Mouse (Mus musculus) frontal cortex, postnatal 14 days (tissue): ENCODE data around the gene Olfr1189.
"Not testable (repeated sequence)": the region's sequence is repeated elsewhere in the genome, so short reads cannot be mapped to it uniquely, and the experiment has no call there.

Source experiments
- DNase-seq, 2 experiments: peaks; one replicate each; pipeline ENCODE4 v3.0.0; 2022; ENCODE audit warnings: low spot score in 2 of 2

Olfr1189 gene

GRCm38 (mm10) chr2:88586154-88586553, at the start of gene Olfr1189:
Gene Olfr1189, plus strand, starts transcription at chr2:88586454.
- no peak for DNase-seq

DNA sequence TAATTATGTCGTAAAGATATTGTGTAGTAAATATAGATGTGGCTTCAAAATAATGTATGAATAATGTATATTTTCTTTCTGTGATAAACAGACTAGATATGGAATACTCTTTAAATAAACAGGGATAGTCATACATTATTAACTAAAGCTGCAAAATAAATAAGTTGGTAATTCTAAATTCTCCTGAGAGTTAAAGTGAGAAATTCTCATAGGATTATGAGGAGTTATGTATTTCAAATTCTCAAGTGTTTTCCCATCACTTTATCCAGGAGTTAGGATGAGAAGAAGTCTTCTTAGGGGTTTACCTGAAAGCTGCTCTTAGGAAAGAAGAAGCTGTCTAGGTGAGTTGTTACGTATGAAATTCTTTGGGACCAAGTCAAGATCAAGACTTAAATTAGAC, 29.6 kb upstream of the Olfr1189 start, which contains the start of gene Olfr1188:
Olfr1188 (plus strand) TSS at position 301 of the 400 bp plus-strand sequence.
- DNase-seq: no peak

DNA sequence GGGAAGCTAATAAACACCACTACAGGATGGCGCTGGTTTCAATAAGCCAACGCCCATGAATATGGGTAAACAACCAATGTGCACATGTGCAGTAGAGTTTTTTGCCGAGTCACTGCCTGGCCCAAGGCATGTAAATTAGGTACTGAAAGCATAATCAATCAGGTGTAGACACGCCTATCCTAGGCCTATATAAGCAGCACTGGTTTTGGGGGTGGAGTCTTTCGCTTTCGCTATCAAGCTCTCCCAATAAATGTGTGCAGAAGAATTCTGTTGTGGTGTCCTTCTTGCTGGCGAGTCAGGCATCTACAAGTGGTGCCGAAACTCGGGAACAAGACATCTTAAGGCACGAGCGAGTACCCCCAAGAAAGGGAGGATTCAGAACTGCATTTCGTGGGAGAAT, 13.6 kb upstream of the Olfr1189 start:
- DNase-seq: not testable (repeated sequence)

- DNase-seq: not testable (repeated sequence)
Observed at GRCm38 (mm10) chr2:88640242-88640641, 54.0 kb downstream of the Olfr1189 start, which contains the start of gene Olfr1191-ps1. Gene Olfr1191-ps1, plus strand, starts transcription at chr2:88640542.
